Mouse (Mus musculus): ENCODE measurements around the gene Dip2c.

GRCm38 (mm10) chr13:9576686-9577085, 300.4 kb downstream of the Dip2c start:
- TF ChIP-seq EP300 (IDR thresholded peaks at IDR 0.05; ENCODE audit: low read depth) = no peak
- no peak for TF ChIP-seq CTCF (IDR thresholded peaks at IDR 0.05; ENCODE audit: low read depth)
